Mouse (Mus musculus) MEL (cell line): ENCODE results near the gene Tgfbr3. TPM values are rescaled to one million over a fixed set of nuclear protein-coding genes. Genes with fewer than 3 reads are reported as not detected.
A peak's percentile ranks its signal among the peaks of the same experiment; 100 is the strongest.

Experiments
- DNase-seq: peaks from one replicate; pipeline ENCODE4 v3.0.0; 2011; ENCODE audit warnings: low read depth, low spot score
- H3K27ac ChIP-seq: 2 replicates; pipeline ENCODE4 v1.5.1; 2012; ENCODE audit warnings: low read depth, mild to moderate bottlenecking, control low read depth, low read length, moderate library complexity; ENCODE audit not compliant: control insufficient read depth
- H3K27me3 ChIP-seq, 2 experiments: fragments of 150-350 bp in 1 of 2; sonication (generic) in 1 of 2; 2 replicates each; pipeline ENCODE4 v1.6.1; 2012; ENCODE audit warnings: low read length in 2 of 2, mild to moderate bottlenecking in 2 of 2, improper control_type of control experiment in 1 of 2, moderate library complexity in 1 of 2; ENCODE audit not compliant: insufficient read depth in 2 of 2, control insufficient read depth in 1 of 2
- H3K36me3 ChIP-seq, 2 experiments: 2 replicates each; pipeline ENCODE4 v1.6.1; 2012 to 2014; ENCODE audit warnings: low read length in 2 of 2, improper control_type of control experiment in 1 of 2, inconsistent platforms in 1 of 2, mild to moderate bottlenecking in 1 of 2; ENCODE audit not compliant: insufficient read depth in 2 of 2, control insufficient read depth in 1 of 2
- H3K4me1 ChIP-seq, 2 experiments: fragments of 150-350 bp in 1 of 2; sonication (generic) in 1 of 2; 2 replicates each; pipeline ENCODE4 v1.6.1; 2012; ENCODE audit warnings: low read length in 2 of 2, improper control_type of control experiment in 1 of 2, mild to moderate bottlenecking in 1 of 2; ENCODE audit not compliant: insufficient read depth in 2 of 2, control insufficient read depth in 1 of 2
- H3K4me3 ChIP-seq, 2 experiments: fragments of 150-350 bp in 1 of 2; sonication (generic) in 1 of 2; 2 replicates each; pipeline ENCODE4 v1.5.1; 2012; ENCODE audit warnings: low read depth in 2 of 2, low read length in 2 of 2, mild to moderate bottlenecking in 2 of 2, moderate library complexity in 2 of 2, control low read depth in 1 of 2, improper control_type of control experiment in 1 of 2; ENCODE audit not compliant: control insufficient read depth in 1 of 2, insufficient read depth in 1 of 2
- H3K79me2 ChIP-seq: 2 replicates; pipeline ENCODE4 v1.6.1; 2012; ENCODE audit warnings: mild to moderate bottlenecking, low read length, moderate library complexity; ENCODE audit not compliant: control insufficient read depth, poor library complexity, insufficient read depth
- H3K9ac ChIP-seq: 2 replicates; pipeline ENCODE4 v1.6.1; 2012; ENCODE audit warnings: low read depth, mild to moderate bottlenecking, control low read depth, low read length, moderate library complexity; ENCODE audit not compliant: control insufficient read depth, poor library complexity, severe bottlenecking
- H3K9me3 ChIP-seq: fragments of 150-350 bp; sonication (generic); replicated peaks from 2 replicates; pipeline ENCODE4 v1.6.1; 2012; ENCODE audit warnings: mild to moderate bottlenecking, low read length, improper control_type of control experiment, moderate library complexity; ENCODE audit not compliant: insufficient read depth
- CHD1 ChIP-seq: IDR thresholded peaks from 2 replicates; pipeline ENCODE4 v1.6.1; 2012; ENCODE audit warnings: low read depth, mild to moderate bottlenecking, inconsistent platforms, low read length, improper control_type of control experiment
- CTCF ChIP-seq, 3 experiments: IDR thresholded peaks in 2 of 3; conservative IDR thresholded peaks in 1 of 3; 2 replicates each; pipeline ENCODE4 v1.5.1; 2011 to 2012; ENCODE audit warnings: low read length in 3 of 3, low read depth in 2 of 3, mild to moderate bottlenecking in 2 of 3, improper control_type of control experiment in 1 of 3, inconsistent platforms in 1 of 3, mixed read lengths in 1 of 3, moderate library complexity in 1 of 3; ENCODE audit not compliant: control insufficient read depth in 1 of 3, insufficient read depth in 1 of 3, poor library complexity in 1 of 3, severe bottlenecking in 1 of 3
- E2F4 ChIP-seq: IDR thresholded peaks from 2 replicates; pipeline ENCODE4 v1.6.1; 2011; ENCODE audit warnings: low read depth, low read length, improper control_type of control experiment, borderline replicate concordance
- ELF1 ChIP-seq: IDR thresholded peaks from 2 replicates; pipeline ENCODE4 v1.6.1; 2014; ENCODE audit warnings: low read depth, mild to moderate bottlenecking, inconsistent platforms, low read length, improper control_type of control experiment, moderate library complexity
- EP300 ChIP-seq, 2 experiments: IDR thresholded peaks; 2 replicates each; pipeline ENCODE4 v1.6.1; 2011; ENCODE audit warnings: improper control_type of control experiment in 2 of 2, low read length in 2 of 2, low read depth in 1 of 2, mild to moderate bottlenecking in 1 of 2
- GABPA ChIP-seq: IDR thresholded peaks from 2 replicates; pipeline ENCODE4 v1.6.1; 2012; ENCODE audit warnings: low read depth, mild to moderate bottlenecking, inconsistent platforms, low read length, improper control_type of control experiment, moderate library complexity
- HCFC1 ChIP-seq: IDR thresholded peaks from 2 replicates; pipeline ENCODE4 v1.6.1; 2012; ENCODE audit warnings: low read depth, mild to moderate bottlenecking, inconsistent platforms, low read length, improper control_type of control experiment, moderate library complexity
- KAT2A ChIP-seq: conservative IDR thresholded peaks from 2 replicates; pipeline ENCODE4 v1.6.1; 2012; ENCODE audit warnings: low read depth, low read length, improper control_type of control experiment, inconsistent platforms
- MAZ ChIP-seq: IDR thresholded peaks from 2 replicates; pipeline ENCODE4 v1.6.1; 2012; ENCODE audit warnings: low read depth, mild to moderate bottlenecking, inconsistent platforms, low read length, improper control_type of control experiment
- MEF2A ChIP-seq: IDR thresholded peaks from 2 replicates; pipeline ENCODE4 v1.6.1; 2014; ENCODE audit warnings: low read depth, mild to moderate bottlenecking, inconsistent platforms, low read length, improper control_type of control experiment; ENCODE audit not compliant: poor library complexity, insufficient replicate concordance, severe bottlenecking; ENCODE audit errors: extremely low read depth
- MXI1 ChIP-seq: IDR thresholded peaks from 2 replicates; pipeline ENCODE4 v1.6.1; 2011; ENCODE audit warnings: mild to moderate bottlenecking, low read depth, low read length, improper control_type of control experiment
- MYB ChIP-seq: IDR thresholded peaks from 2 replicates; pipeline ENCODE4 v1.6.1; 2011; ENCODE audit warnings: mild to moderate bottlenecking, low read depth, low read length, improper control_type of control experiment
- NRF1 ChIP-seq: IDR thresholded peaks from 2 replicates; pipeline ENCODE4 v1.6.1; 2014; ENCODE audit warnings: low read depth, mild to moderate bottlenecking, inconsistent platforms, low read length, improper control_type of control experiment, moderate library complexity; ENCODE audit not compliant: poor library complexity, insufficient read depth, severe bottlenecking
- POLR2AphosphoS2 ChIP-seq: IDR thresholded peaks from 2 replicates; pipeline ENCODE4 v1.6.1; 2011; ENCODE audit warnings: low read length, improper control_type of control experiment
- POLR2AphosphoS5 ChIP-seq: IDR thresholded peaks from 2 replicates; pipeline ENCODE4 v1.6.1; 2012; ENCODE audit warnings: low read depth, borderline replicate concordance, mild to moderate bottlenecking, inconsistent platforms, low read length, moderate library complexity, mixed read lengths
- RAD21 ChIP-seq: IDR thresholded peaks from 2 replicates; pipeline ENCODE4 v1.6.1; 2011; ENCODE audit warnings: mild to moderate bottlenecking, low read depth, low read length, improper control_type of control experiment
- RCOR1 ChIP-seq: IDR thresholded peaks from 2 replicates; pipeline ENCODE4 v1.6.1; 2012; ENCODE audit warnings: low read depth, mild to moderate bottlenecking, inconsistent platforms, low read length, improper control_type of control experiment
- SIN3A ChIP-seq: IDR thresholded peaks from 2 replicates; pipeline ENCODE4 v1.6.1; 2012; ENCODE audit warnings: low read length, improper control_type of control experiment, inconsistent platforms
- TCF12 ChIP-seq: IDR thresholded peaks from 2 replicates; pipeline ENCODE4 v1.6.1; 2014; ENCODE audit warnings: low read depth, mild to moderate bottlenecking, inconsistent platforms, low read length, improper control_type of control experiment, moderate library complexity
- UBTF ChIP-seq: IDR thresholded peaks from 2 replicates; pipeline ENCODE4 v1.6.1; 2012; ENCODE audit warnings: low read depth, mild to moderate bottlenecking, inconsistent platforms, low read length, improper control_type of control experiment, moderate library complexity, borderline replicate concordance; ENCODE audit not compliant: insufficient read depth
- USF2 ChIP-seq, 2 experiments: IDR thresholded peaks; 2 replicates each; pipeline ENCODE4 v1.6.1; 2011 to 2012; ENCODE audit warnings: improper control_type of control experiment in 2 of 2, low read length in 2 of 2, borderline replicate concordance in 1 of 2, inconsistent platforms in 1 of 2, low read depth in 1 of 2, mild to moderate bottlenecking in 1 of 2; ENCODE audit not compliant: insufficient read depth in 1 of 2
- ZMIZ1 ChIP-seq: IDR thresholded peaks from 2 replicates; pipeline ENCODE4 v1.6.1; 2012; ENCODE audit warnings: low read depth, mild to moderate bottlenecking, inconsistent platforms, low read length, improper control_type of control experiment, moderate library complexity
- ZNF384 ChIP-seq: IDR thresholded peaks from 2 replicates; pipeline ENCODE4 v1.6.1; 2012; ENCODE audit warnings: low read depth, mild to moderate bottlenecking, inconsistent platforms, low read length, improper control_type of control experiment
- polyA plus RNA-seq, 2 experiments: library from polyadenylated mRNA; stranded (reverse) in 1 of 2; unstranded in 1 of 2; fragments of >175 nt in 1 of 2; fragments of >200 nt in 1 of 2; gene quantifications; 2 replicates each; pipeline versions ENCODE4 v1.2.1 to v1.2.4; 2012; ENCODE audit warnings: low replicate concordance in 2 of 2, low read depth in 1 of 2; ENCODE audit not compliant: insufficient read length in 2 of 2, insufficient read depth in 1 of 2, missing spikeins in 1 of 2
- total RNA-seq: library from RNA; depleted of rRNA; stranded (reverse); fragments of 300-350 nt; gene quantifications from 2 replicates; pipeline ENCODE4 v1.2.3, GENCODE M21; 2012

Tgfbr3 gene
- total and polyA plus RNA-seq, 3 experiments, result 3.0 to 5.9 TPM; not detected in 1

DNA sequence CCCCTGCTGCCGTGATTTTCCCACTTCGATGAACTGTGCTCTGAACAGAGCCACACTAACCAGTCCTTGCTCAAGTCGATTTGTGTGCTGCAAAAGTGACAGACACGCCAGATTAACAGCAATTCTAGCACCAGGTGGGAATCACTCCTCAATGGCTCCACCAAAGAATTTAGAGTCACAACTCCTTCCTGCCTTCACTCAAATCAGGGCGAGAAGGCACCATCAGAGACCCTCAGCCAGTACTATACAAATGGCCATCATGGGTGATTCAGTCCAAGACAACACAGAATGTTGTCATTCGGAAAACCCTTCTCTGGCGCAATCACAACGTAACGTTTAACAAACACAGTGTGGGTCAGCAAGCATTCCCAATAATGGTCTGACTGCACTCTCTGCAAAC, 60.4 kb downstream of the Tgfbr3 start:
- TF ChIP-seq MAZ (no peak), EP300 (IDR thresholded peaks at IDR 0.05; ENCODE audit: low read depth in 1 of 2, low read length in 2 of 2) (no peak), USF2 (IDR thresholded peaks at IDR 0.05; ENCODE audit: borderline replicate concordance in 1 of 2, insufficient read depth in 1 of 2, low read depth in 1 of 2, low read length in 2 of 2) (no peak), POLR2AphosphoS5 (no peak), KAT2A (no peak), ZMIZ1 (no peak), CHD1 (no peak), ELF1 (no peak), NRF1 (no peak), MEF2A (no peak), RCOR1 (no peak), MXI1 (no peak), E2F4 (no peak), HCFC1 (no peak), UBTF (no peak), RAD21 (no peak), TCF12 (no peak), POLR2AphosphoS2 (no peak), ZNF384 (no peak), SIN3A (no peak)
- DNase-seq, result no peak
- Histone ChIP-seq H3K9ac (no peak overlapping the region), H3K79me2 (0 out of 2 replicates have a peak, but pooled peaks cover 1% of the 10 kb centered on the region), H3K9me3 (no peaks in the 10 kb centered on the region), H3K4me1 (peaks cover 14 to 32% of the 10 kb centered on the region in 2 experiments), H3K4me3 (no peak overlapping the region), H3K36me3 (peaks cover 0 to 30% of the 10 kb centered on the region in 2 experiments; a peak in 2 of 4 replicates), H3K27me3 (no peaks in the 10 kb centered on the region), H3K27ac (no peak overlapping the region; the same call in 1 of the 2 replicates)

- Histone ChIP-seq H3K27ac (no peak overlapping the region), H3K9me3 (no peaks in the 10 kb centered on the region), H3K27me3 (no peaks in the 10 kb centered on the region)
- no peak for TF ChIP-seq GABPA
- no peak for TF ChIP-seq ZNF384
- TF ChIP-seq CTCF (IDR thresholded peaks at IDR 0.05 in 2 of 3, conservative IDR thresholded peaks at IDR 0.05 in 1 of 3; ENCODE audit: control insufficient read depth in 1 of 3, insufficient read depth in 1 of 3, low read depth in 2 of 3, low read length in 3 of 3, poor library complexity in 1 of 3, severe bottlenecking in 1 of 3), result peak in 1 of 3 experiments; percentile 18; a peak in 2 of 6 replicates
- no peak for TF ChIP-seq CHD1
- TF ChIP-seq MEF2A, result no peak
- no peak for TF ChIP-seq EP300 (IDR thresholded peaks at IDR 0.05; ENCODE audit: low read depth in 1 of 2, low read length in 2 of 2)
- no peak for TF ChIP-seq MYB
- no peak for TF ChIP-seq HCFC1
- TF ChIP-seq, all 39 proteins: peak for 1
- DNase-seq, result no peak
- no peak overlapping the region for H3K9ac ChIP-seq
- no peaks in the 10 kb centered on the region for H3K79me2 ChIP-seq
- H3K4me3 ChIP-seq, result no peak overlapping the region
- peaks cover 11 to 29% of the 10 kb centered on the region in 2 experiments for H3K4me1 ChIP-seq
- H3K36me3 ChIP-seq, result peaks cover 0 to 34% of the 10 kb centered on the region in 2 experiments; a peak in 2 of 4 replicates
Observed at GRCm38 (mm10) chr5:107227580-107227979, 61.8 kb downstream of the Tgfbr3 start.
